Mouse (Mus musculus): ENCODE measurements around the gene Cfdp1.

Cfdp1 gene

DNA sequence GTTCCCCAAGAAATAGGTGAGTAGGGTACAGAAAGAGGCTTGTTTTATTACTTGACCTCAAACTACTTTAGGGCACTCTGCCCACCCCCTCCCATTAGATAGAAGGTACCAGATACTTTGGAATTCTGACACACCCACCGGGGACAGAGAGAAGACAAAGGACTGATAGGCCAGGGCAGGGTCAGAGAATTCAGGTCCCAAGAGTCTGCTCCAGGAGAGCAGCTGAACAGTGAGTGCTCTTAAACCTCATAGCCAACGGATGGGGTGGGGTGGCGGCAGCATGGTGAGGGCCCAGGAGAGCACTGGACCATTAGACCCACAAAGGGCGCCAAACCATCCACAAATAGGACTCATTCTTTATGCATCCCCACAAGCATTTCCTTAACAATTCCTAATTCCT is 88.5 kb downstream of the Cfdp1 start:
- no peak for DNase-seq

DNA sequence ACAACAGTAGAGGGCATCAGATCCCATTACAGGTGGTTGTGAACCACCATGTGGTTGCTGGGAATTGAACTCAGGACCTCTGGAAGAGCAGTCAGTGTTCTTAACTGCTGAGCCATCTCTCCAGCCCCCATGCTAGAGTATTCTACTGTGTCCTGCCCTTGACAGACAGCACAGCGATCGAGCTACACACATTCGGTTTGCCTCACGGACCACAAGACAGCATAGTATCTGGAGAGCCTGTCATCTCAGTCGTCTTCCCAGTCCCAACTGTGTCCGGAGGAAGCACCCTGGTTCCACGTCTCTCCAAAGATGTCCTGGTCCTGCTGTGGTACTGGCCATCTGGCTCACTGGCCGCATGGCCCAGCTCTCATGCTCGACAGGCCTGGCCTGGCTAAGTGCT is 89.0 kb downstream of the Cfdp1 start:
- DNase-seq: no peak

DNA sequence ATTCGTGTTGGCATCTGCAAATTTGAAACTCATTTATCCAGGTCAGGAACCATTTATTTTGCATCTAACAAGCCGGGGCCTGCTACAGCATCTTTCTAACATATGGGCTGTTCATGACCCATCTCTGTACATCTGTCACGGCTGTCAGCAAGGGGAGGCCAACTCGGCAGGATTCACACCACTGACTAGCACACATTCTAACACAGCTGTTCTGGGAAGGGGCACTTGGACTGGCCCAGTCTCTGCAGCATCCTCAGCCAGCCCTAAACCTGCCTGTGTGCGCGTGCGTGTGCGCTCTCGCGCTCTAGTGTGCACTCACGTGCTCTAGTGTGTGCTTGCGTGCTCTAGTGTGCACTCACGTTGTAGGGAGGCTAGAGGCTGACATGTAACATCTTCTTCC is 93.4 kb downstream of the Cfdp1 start:
- DNase-seq: no peak

DNA sequence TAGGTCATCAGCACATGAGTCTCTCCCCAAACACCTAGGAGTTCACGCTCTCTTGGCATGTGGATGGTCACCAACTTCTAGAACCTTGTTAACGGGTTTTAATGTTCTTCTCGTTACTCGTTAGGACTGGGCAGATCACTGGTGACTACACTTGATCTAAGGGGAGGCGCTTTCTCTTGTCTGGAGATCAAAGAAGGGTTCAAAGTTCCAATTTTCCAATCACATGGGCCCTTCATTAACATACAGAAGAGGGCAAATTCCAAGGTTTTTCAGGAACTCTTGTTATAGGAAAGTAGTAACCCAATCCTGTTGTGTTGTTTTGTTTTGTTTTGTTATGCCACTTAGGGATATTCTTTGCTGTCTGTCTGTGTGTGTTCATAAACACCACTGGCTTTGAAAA is 95.3 kb downstream of the Cfdp1 start:
- no peak for DNase-seq

DNA sequence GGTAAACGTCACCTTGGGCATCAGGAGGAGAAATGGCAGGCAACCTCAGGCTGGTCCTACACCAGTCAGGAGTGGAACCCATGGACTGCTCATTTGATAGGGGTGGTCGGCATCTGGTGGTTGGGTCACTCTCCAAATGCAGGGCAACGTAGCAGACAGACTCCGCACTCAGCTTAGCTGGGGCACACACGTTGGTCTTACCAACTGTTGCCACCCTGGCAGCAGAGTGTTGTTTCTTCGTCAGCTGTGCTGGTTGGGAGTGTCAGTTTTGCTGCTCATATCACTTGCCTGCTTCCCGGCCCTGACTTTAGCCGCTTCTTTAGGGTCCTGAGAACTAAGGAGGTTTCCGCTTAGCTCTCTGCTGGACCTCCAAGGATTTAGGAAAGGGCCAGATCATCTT is 96.5 kb downstream of the Cfdp1 start:
- DNase-seq: no peak

DNA sequence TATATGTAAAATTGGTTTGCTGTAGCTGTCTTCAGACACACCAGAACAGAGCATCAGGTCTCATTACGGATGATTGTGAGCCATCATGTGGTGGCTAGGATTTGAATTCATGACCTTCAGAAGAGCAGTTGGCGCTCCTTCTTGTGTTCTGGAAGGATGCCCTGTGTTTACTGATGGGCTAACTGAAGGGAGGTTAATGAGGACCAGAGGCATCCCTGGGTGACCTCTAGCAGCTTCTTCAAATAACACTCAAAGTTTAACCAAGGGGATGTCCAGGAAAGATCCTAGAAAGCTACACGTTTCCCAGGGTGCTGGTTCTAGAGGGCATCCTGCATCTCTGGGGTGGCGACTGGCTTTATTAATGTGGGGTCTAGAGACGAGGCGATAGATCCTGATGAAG is 99.4 kb downstream of the Cfdp1 start:
- DNase-seq: no peak

DNA sequence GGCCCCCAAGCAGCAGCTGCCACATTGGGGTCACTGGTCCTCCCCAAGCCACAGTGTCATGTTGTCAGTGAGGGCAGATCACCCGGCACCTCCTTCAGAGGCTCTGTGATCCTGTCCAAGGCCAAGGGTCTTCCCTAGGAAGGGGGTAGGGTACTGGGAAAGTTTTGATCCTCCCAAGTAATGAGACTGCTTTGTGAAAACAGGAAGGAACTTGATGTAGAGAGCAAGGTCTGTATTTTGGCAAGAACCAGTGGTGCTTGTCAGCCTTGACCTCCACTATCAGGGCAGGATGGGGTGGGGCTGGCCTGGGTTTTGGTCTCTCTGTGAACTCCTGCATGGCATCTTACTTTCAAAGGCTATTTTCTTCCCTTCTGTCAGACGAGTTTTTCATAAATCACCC is 100.0 kb downstream of the Cfdp1 start:
- DNase-seq: no peak

DNA sequence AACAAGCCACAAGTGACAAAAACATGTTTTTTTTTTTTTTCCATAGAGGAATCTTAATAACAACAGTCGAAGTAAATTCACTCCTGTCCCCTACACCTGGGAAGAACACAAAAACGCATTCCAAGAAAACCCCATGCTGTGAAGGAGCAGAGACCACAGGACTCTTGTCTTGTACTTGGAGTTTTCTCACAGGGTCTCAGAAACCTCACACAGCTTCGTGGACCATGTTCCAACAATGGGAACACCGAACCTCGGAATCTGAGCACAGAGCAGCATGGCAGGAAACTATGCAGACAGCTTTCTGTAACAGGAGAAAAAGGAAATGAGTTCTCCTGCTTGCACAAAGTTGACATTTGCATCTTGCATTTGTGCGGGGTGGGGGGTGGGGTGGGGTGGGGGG is 105.3 kb downstream of the Cfdp1 start:
- no peak for DNase-seq

DNA sequence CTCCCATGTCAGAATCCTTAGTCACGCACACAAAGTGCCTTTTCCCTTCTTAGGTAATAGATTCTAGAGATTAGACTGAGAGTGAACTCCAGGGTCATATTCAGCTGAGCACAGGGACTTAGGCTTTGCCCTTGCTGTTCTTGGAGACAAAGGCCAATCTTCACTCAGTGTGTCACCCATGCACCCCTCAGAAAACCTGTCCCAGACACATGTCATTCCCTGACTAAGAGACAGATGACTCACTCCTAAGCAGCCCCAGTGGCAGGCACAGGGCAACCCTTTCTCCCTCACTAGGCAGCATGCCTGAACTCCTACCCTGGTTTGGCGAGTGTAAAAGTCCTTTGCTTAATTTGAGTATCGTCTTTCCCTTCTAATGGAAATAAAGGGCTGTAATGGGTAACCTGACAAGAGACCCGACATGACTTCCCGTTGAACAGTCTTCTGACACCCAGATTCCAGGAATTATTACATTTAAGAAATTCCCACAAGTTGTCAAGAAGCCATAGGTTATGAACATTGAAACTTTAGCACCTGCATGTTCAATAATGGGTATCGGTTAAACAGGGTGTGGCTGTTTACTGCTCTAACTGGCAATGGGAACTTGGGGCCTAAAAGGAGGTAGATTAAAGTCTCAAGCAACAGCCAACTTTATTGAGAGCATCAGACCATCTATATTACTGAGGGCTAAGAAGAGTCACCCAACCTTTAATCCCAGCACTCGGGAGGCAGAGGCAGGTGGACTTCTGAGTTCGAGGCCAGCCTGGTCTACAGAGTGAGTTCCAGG is 106.0 kb downstream of the Cfdp1 start:
- no peak for DNase-seq

DNA sequence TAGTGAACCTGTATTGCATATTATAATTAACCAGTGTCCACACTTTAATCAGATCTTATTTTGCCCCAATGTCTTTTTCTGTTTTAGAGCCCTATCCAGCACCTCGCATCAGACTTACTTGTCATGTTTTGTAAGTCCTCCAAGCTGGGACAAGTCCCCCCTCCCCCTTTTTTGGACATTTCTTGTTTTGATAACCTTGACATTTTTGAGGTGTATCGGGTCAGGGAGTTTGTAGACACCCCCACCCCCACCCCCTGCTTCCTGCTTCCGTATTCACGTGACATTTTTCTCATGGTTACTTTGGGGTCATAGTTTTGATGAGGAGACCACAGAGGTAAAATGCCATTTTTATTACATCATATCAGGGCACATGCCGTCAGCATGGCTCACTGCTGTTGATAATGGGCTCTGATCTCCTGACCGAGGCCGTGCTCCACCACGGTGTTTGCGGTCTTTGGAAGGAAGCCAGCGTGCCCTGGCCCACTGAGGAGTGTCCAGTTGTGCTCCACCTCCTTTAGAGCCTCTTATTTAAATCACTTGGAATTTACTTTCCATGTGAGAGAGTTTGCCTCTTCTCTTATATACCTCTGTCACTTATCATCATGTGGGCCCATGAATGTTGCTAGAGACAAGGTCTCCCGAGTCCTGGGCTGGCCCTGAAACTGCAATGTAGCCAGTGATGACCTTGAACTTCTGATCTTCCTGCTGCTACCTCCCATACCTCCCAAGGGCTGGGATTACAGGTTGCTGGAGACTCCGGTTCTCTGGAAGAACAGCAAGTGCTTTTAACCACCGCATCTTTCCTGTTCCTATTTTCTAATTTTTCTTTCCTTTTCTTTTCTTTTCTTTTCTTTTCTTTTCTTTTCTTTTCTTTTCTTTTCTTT is 107.3 kb downstream of the Cfdp1 start:
- no peak for DNase-seq

DNA sequence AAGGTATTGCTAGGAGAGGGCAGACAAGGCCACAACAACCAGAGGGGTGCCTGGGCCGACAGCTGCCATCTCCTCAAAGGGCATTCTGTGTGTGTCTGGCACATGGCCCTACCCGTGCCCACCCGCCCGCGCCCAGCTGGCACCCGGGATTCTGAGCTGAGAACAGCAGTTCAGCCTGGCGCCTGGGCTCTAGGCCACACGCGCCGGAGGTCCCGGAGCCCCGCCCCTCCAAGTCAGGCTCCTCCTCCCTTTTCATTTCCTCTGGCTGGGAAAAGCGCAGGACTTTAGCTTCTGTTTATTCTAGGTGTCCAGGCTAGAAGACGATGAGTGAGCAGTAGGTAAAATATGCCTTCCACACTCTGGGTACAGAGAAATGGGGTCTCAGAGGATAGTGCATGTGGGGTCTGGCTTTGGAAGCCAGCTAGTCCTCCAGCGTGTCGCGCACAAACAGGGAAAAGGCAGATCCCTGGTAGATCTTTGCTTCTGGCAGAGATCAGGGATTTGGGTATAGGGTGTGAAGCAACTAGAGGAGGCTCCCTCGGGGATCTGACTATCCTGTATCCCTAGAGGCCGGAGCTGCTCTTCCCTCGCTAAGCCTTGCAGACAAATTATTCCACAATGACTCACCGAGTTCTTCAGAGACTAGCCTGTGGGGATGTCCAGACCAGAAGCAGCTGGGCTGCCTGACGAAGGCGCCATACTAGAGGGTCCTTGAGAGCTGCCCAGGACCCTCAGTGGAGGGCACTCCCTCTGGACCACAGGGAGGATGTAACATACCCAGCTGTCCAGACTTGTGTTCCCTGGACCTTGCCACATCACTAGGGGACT is 108.3 kb downstream of the Cfdp1 start:
- peak; percentile 53 to 64 for DNase-seq

DNA sequence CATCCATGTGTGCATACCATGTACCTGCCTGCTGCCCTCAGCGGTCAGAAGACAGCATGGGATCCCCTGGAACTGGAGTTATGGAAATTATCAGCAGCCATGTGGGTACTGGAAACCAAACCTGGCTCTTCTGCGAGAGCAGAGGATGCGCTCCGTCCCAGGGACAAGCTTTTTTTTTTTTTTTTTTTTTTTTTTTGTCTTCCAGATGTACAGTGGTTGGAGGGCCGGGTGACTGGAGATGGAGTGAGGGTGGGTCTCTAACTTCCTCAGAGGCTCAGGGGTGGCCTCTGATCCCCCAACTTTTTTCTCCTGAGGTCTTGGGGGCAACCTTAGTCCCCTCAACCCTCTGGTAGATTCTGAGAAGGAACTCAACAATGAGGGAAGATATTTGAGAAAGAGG is 109.0 kb downstream of the Cfdp1 start:
- DNase-seq: no peak

DNA sequence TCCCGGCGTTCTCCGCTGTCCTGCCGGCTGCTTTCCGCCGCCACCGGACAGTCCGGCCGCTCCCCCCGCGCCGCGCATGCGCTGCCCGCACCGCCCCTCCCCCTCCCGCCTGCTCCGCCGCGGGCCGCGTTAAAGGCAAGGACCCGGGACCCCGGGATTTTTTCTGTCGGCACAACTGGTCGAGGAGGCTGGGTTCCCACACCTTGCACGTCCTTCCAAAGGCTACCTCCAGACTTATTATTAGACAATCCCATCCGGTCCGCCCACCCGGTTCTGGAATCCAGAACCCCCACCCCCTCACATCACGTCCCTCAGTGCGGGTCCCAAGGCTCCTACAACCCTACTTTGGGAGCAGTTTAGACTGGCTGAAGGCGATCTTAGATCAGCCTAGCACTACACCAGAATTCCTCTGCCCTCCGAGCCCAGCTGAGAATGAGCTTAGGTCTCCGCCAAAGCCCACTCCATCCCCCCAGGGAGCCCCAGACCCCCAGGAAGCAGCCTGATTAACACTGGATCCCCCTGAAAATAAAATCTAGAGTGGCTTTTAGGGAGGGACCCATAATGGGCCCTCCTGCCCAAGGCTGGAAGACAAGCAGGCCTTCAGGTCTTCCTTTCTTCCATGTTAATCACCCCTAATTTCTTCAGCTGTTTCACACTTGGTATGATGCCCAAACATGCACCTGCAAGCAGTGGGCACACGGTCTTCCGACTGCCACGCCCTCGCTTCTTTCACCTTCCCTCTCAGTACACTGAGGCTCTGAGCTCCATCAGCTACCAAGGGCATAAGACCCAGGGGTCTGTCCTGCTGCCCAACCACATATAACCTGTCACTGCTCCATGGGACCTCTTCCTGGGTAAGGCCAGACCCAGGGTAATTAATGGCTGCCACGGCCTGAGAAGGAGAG is 110.0 kb downstream of the Cfdp1 start, which contains the start of gene Bcar1:
Bcar1 (minus strand) TSS at position 18 of the 905 bp plus-strand sequence.
- DNase-seq: peak; percentile 84 to 90

DNA sequence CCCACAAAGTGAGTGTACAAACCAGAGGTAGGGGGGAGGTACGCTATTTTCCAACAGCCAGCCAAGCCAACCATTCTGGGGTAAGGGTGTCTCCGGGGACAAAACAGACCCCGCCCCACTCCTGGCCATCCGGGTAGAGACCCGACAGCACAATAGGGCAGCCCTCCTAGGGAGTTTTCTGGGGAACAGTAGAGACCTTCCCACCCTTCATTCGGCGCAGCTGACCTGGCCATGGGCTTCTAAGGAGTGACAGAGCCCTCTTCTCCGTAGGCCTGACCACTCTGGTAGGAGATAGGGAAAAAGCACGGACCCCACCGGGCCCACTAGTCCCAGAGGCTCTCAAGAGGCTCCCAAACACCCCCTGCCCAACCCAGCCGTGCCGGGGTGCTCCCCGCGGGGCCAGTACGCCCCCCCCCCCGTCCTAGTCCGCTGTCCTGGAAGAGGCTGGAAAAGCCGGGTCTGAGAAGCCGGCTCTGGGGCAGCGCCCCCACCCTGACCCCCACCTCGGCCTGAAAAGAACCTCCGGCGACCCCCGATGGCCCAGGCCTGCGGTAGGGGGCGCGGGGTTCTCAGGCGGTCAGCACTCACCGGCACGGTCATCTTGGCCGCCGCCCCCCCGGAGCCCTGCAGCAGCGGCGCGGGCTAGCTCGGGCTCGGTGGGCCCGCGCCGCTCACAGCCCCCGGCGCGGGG is 110.8 kb downstream of the Cfdp1 start:
- no peak for DNase-seq

DNA sequence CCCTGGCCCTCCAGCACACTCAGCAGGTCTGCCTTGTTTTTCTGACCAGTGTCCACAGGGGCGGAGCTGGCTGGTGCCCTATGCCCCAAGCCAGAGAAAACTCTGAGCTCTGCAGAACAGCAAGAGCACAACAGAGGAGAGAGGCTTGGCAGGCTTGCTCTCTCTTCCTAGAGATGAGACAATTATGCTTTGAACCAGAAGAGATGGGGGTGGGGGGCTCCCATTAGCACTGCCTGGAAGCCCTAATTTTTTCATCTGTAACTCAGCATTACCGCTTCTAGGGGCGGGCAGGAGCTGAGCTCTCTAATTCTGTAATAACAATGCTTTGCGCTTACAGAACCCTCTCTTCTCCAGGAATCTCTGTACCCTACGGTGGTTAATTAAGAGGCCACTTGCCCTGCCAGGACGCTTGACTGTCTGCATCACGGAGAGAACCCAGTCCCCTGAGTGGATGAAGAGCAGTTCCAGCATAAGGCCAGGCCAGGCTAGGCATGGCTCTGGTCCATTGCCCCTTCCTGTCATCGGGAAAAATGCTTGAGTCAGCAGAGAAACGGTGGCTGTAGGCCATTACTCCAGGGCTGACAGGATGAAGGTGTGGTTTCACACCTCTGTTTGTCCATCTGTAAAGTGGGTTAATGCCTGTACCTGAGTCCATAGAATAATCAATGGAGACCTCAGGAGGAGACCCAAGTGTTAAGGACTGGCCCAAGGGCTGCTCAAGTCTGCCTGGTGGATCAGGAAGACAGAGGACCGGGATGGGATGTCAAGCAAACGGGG is 111.6 kb downstream of the Cfdp1 start:
- DNase-seq: peak; percentile 65 to 72

DNA sequence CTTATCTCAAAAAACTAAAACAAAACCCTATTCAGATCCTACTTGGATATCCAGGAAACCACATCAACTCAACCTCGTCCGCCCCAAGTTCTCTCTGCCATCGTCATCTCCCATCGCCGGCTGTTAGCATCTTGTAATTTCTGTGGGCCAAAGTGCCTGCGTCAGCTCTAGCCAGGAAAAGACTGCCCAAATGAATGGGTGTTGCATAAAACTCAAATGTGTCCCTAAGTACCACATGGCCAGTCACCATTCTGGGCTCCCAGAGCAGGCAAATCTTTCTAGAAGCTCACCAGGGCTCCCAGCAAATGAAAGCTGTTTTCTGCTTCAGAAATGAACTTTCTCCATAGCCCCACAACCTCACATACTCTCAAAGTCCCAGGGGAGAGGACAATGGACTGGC is 112.5 kb downstream of the Cfdp1 start:
- DNase-seq: no peak

DNA sequence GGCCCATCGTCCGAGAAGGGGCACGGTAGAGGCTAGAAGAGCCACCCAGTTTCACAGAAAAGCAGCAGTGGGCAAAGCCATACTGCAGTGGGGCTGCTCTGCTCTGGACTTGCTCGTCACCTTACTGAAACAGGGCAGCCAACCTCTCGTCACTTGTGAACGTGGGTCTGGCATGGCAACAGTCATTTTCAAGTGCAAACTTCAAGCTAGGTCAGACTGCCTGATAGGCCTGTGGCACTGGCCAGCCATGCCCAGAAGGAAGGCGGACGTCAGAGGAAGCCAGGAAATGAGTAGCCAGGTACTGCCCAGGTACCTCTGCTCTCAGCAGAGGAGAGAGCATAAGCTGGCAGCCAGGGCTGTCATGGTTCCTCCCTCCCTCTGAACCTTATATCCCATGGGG is 113.1 kb downstream of the Cfdp1 start:
- DNase-seq: no peak

DNA sequence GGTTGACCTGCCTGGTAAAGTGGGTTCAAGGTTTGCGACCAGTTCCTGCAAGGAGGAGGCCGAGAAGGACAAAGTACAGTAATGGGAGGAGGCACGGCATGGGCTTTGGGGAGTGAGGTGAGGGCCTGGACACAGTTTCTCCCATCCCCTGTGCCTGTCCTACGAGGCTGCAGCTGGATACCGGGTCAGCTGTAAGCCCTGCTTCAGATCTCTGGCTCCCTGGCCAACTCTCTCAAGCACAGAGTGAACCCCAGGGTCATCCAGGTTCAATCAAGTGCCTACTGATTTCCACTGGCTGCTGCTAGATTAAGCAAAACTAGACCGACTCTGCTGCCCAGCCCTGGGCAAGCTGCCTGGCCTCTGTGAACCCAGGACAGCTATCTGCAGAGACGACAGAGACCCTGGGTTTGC is 113.8 kb downstream of the Cfdp1 start:
- no peak for DNase-seq

DNA sequence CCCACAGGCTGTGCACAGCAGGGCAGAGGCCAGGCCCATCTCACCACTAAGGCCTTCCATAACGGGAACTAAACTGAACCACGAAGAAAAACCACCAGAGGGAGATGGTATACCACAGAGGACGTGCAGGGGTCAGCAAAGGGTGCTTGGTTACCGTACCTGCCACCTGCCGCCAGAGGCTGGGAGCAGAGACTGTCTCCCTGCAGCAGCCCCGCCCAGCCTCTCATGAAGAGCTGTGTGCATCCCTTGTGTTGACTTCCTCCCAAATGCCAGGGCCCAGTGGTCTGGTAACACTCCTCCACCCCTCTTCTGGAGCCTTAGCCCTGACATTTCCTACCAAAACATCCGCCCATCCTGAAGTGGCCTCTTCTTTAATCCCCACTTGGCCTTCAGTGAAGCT is 114.5 kb downstream of the Cfdp1 start:
- no peak for DNase-seq

DNA sequence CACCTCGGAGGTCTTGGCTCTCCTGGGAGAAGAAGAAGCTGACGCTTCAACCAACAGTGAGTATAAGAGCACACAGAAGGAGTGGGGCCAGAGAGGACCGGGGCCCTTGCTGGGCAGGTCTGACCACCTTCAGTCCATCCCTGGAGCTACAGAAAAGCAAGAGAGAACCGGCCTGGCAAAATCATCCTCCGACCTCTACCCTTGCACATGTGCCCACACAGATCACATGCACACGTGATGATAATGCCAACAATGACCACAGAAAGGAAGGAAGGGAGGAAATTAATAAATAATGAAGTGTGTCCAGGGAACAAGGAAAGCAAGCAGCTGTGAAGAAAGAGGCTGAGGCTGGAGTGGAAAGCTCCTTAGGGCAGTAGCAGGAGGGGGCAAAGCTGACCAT is 115.2 kb downstream of the Cfdp1 start:
- DNase-seq: no peak

DNA sequence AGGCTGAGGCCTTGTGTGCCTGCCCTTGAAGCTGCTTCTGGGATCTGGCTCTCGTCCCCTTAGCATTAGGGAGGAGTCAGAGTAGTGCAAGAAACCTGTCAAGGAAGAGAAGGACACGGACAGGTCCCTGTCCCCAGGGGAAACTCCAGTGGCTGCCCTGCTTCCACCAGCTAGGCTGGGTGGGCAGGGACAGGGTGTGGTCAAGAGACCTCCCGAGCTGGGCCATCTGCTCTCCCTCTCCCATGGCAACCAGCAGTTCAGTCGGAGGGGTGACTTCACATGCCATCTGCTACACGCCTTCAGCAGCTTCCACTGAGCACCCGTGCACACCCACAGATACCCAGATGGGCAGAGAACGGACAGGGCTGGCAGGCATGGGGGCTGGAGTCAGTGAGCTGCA is 117.8 kb downstream of the Cfdp1 start:
- peak; percentile 53 to 57 for DNase-seq
